Mouse (Mus musculus) adrenal gland, postnatal 25 days (tissue): ENCODE measurements around the gene Ccdc159. TPM values are rescaled to one million over a fixed set of nuclear protein-coding genes. Genes with fewer than 3 reads are reported as not detected.

Experiments used
- DNase-seq: peaks from one replicate; pipeline ENCODE4 v3.0.0; 2021; ENCODE audit warnings: mixed read lengths
- total RNA-seq: library from RNA; stranded (reverse); gene quantifications from 2 replicates; pipeline ENCODE4 v1.2.3, GENCODE M21; 2021

Ccdc159 gene
- total RNA-seq, 1 experiment from 2014 or later, result 19.1 TPM

DNA sequence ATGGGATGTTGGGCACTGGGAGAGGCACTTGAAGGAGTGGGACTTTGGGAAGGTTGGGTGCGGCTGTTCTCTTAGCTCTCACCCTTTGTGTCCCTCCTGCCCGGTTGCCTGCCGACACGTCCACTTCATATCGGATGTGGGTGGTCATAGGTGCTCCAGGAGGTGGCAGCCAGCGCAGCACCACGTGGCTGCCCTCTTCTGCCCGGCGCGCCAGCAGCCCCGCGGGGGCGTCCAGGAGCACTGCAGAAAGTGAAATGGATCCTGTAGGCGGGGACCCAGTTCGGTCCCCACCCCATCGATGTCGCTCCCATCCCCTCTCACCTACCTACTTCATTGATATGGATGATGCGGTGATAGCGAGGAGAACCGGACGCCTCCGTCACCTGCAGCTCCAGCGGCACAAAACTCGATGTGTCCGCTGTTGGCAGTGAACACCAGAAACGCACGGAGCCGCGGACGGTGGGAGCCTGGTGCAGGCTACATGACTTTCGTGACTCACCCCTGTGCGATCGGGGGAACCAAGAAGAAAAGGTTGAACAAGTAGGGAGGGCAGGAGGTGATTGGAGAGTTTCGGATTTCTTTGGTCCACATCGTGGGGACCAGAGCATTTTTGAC is 34.2 kb downstream of the Ccdc159 start:
- DNase-seq, result no peak

DNA sequence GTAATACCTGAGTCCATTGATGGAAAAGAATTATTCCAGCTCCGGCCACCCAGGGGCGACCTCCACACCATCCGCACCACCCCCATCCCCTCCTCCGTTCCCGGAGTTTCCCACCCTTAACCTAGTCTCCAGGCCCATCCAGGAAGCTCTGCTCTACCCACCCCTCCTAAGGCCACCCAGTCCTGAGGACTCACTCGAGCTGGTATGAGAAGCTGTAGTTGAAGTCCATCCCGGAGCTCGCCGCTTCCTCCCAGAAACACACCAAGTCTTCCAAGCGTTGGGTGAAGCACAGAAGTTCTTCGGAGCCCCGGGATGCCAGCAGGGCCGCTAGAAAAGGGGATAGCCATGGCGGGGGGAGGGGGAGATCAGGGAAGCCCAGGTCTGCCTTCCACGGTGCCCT is 34.7 kb downstream of the Ccdc159 start:
- no peak for DNase-seq

DNA sequence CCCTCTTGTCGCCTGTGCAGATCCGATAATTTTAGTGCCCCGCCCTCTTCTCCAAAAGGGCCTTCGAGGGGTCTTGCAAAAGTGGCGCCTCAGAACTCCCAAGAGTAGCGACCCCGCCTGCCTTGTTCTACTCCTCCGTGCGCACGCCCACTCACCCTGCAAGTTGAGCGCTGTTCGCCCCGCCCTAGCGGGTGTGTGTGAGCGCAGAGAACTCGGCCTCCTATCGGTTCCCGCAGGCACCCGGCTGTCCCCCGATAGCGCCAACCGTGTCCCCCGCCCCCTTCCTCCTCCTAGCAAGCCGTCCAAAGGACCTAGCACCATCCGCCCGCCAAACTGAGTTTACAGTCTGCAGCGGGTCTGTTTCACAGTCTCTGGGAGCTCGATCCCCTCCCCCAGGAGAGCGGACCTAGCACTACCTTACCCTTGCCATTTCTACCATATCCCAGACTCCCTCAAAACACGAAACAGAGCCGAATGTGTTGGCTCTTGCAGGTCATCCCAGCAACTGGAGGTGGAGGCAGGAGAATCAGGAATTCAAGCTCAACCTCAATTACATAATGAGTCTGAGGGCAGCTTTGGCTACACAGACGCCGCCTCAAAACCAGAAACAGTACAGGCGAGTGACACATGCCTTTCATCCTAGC is 35.3 kb downstream of the Ccdc159 start:
- DNase-seq, result peak; percentile 59

DNA sequence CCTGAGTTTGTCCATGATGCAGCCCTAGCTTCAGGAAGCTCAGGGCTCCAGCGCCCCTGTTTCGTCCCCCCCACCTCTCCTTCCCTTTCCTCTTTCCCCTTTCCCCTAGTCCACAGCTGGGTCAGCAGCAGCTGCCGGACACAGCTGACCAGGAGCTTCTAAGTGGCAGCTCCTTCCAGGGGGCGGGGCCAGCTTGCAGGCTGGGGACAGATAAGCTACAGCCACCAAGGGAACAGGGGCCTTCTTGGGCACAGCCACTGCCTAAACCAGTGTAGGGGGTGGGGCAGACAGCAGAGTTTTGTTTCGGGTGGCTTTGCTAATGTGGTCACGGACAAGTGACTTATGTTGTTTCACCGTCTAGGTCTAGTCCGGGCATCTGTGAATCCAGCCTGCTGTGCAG is 36.1 kb downstream of the Ccdc159 start, which contains the start of gene Epor:
Gene Epor (minus strand): TSS at position 90 of the 400 bp plus-strand sequence.
- DNase-seq, result peak; percentile 41

DNA sequence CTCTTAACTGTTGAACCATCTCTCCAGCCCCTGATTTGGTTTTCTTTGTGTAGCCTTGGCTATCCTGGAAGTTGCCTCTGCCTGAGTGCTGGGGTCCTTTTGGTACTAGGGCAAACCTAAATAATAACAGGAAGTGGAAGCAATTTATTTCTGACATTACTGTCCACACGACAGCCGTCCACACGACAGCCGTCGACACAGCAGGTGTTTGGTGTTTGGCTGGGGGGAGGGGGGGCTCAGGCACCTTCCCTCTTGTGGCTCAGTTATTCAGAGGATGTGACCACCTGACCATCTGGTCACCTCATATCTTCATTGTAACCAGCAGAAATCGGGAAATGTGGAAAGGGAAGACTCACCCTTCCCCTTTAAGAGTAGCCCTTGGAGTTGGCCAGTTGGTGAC is 41.6 kb downstream of the Ccdc159 start:
- no peak for DNase-seq

DNA sequence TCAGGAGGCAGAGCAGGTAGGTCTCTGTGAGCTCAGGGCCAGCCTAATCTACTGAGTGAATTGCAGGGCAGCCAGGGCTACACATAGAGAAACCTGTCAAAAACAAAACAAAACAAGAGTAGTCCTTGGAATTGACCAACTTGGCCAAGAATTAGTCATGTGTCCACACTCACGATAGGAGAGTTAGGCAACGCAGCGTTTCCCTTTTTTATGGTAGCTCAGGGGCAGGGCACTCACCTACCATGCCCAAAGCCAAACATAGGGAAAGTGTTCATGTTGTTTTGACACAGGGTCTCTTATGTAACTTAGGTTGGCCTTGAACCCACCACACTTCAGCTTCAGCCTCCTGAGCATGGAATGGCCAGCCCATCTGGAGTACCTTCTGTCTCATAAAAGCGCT is 42.0 kb downstream of the Ccdc159 start:
- DNase-seq, result no peak

DNA sequence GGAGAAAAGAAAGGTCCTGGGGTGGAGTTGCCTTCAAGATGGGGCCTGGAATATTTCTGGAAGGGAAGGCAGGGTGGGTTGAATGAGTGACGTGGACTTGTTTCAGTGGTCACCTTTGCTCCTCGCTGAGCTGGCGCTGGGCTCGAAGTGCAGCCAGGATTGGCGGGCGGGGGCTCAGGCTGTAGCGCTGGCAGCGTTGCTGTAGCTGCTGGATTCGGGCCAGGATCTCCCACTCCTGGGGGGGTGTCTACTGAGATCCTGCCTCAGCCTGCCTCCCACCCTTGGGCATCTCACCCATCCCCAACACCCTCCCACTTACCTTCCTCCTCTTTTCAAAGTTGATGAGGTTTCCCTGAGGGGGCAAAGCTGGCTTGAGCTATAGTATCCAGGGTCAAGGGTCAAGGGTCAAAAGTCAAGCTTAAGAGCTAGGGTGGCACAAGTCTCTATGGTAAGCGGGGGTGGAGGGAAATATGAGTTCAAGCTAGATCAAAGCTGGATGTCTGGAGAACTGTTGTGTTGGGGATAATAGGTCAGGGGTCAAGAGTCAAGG is 49.4 kb downstream of the Ccdc159 start:
- DNase-seq, result no peak

DNA sequence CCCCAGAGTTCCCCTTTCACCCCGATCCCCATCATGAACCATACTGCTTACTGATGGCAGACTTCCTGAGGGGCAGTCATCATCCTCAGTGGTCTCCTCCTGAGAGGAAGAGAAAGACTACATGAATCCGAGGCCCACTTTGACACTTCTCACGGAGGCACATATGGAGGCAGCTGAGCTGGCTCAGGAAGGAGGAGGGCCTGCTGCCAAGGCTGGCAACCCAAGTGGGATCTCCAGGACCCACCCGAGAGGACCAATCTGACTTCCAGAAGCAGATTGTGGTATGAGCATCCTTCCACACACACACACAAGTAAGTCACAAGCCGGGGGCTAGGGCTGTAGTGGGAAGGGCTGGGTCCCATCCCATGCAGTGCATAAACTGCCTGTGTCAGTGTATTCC is 50.1 kb downstream of the Ccdc159 start:
- DNase-seq, result no peak

DNA sequence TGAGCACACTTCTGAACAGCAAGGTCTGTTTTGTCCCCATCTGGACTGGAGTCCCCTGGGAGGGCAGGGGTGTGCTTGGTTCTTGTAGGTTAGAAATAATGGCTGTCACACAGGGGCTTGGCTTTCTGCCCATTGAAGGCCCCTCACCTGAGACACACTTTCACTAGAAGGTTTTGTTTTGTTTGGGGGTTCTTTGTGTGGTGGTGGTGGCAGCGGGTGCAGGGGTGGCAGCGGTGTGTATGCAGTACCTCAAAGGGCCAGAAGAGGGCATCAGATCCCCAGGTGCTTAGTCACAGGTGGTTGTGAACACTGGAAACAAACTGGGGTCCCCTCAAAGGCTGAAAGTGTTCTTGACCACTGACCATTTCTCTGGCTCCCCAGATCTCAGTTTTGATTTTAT is 50.7 kb downstream of the Ccdc159 start:
- DNase-seq, result peak; percentile 48

DNA sequence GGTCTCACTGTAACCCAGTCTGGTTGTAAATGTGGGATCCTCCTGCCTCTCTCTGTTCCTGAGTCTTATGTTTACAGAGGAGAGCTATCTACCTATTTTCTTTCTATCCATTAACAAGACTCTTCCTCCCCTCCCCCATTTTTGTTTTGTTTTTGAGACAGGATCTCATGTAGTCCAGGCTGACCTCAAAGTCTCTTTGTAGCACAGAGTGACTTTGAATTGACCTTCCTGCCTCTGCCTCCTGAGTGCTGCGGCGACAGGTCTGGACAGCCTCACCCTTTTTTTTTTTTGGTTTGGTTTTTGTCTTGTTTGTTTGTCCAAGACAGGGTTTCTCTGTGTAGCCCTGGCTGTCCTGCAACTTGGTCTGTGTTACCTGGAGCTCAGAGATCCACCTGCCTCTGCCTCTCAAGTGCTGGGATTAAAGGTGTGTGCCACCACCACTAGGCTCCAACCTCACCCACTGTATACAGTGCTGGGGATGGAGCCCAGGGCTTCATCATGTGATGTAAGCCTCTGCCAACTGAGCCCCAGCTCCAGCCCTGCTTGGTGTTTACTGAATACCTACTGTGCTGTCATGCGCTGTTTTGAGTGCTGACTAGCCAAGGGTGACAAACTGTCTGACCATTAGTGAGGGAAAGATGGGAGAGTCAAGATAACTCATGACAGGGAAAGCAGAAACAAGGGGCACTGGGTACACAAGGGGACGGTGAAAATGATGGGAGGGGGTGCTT is 51.3 kb downstream of the Ccdc159 start:
- DNase-seq, result no peak

DNA sequence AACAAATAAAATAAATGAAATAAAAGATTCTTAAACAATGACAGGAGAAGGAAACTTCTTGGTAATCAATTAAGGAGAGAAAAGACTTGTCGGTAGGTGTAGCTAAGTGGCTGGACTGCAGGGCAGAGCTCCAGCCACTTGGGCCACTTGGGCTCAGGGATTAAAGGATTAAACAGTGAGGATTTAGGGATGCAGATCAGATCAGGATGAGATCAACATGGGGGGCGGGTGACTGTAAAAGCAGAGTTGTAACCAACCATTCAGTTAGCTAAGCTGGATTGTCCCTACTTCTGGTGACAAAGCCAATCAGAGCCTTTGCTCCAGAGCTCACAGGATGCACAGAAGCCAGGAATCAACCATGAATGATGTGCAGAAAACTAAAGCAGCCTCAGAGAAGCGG is 56.6 kb downstream of the Ccdc159 start:
- no peak for DNase-seq

Other genes with a start within 250 kb of the Ccdc159 start
- 126 and 145 TPM in 2 replicates for gene Ldlr, start 204.0 kb upstream of the Ccdc159 start, total RNA-seq
- 4.7 and 5.6 TPM in 2 replicates for gene Spc24, start 167.2 kb upstream of the Ccdc159 start, total RNA-seq
- gene Kank2, start 128.7 kb upstream of the Ccdc159 start, total RNA-seq, result 37.3 and 46.2 TPM in 2 replicates
- 4.5 and 17.1 TPM in 2 replicates for gene Angptl8, start 92.0 kb upstream of the Ccdc159 start, total RNA-seq
- 45.6 and 46.0 TPM in 2 replicates for gene Dock6, start 74.8 kb upstream of the Ccdc159 start, total RNA-seq
- 36.3 and 71.9 TPM in 2 replicates for gene Rab3d, start 9.3 kb upstream of the Ccdc159 start, total RNA-seq
- 471 and 609 TPM in 2 replicates for gene Tmem205, start 85 bp downstream of the Ccdc159 start, total RNA-seq
- 35.6 and 40.5 TPM in 2 replicates for gene Plppr2, start 9.6 kb downstream of the Ccdc159 start, total RNA-seq
- 14.0 and 19.4 TPM in 2 replicates for gene Swsap1, start 28.3 kb downstream of the Ccdc159 start, total RNA-seq
- 1.6 and 1.8 TPM in 2 replicates for gene Epor, start 36.0 kb downstream of the Ccdc159 start, total RNA-seq
- 33.9 and 66.9 TPM in 2 replicates for gene Rgl3, start 62.0 kb downstream of the Ccdc159 start, total RNA-seq
- 1.3 and 3.7 TPM in 2 replicates for gene Ccdc151, start 75.2 kb downstream of the Ccdc159 start, total RNA-seq
- gene Prkcsh, start 75.3 kb downstream of the Ccdc159 start, total RNA-seq, result 161 and 164 TPM in 2 replicates
- 0.90 and 2.9 TPM in 2 replicates for gene Elavl3, start 124.6 kb downstream of the Ccdc159 start, total RNA-seq
- not detected in 2 replicates for gene Gm49318, start 143.8 kb downstream of the Ccdc159 start, total RNA-seq
- gene Zfp653, start 143.9 kb downstream of the Ccdc159 start, total RNA-seq, result 9.4 and 12.4 TPM in 2 replicates
- gene Ecsit, start 158.0 kb downstream of the Ccdc159 start, total RNA-seq, result 45.7 and 60.4 TPM in 2 replicates
- 0.46 and 0.76 TPM in 2 replicates for gene Cnn1, start 171.7 kb downstream of the Ccdc159 start, total RNA-seq
- gene Elof1, start 189.7 kb downstream of the Ccdc159 start, total RNA-seq, result 75.1 and 75.8 TPM in 2 replicates
- gene Acp5, start 208.2 kb downstream of the Ccdc159 start, total RNA-seq, result 19.0 and 25.4 TPM in 2 replicates
- gene Pigyl, start 229.4 kb downstream of the Ccdc159 start, total RNA-seq, result 52.5 and 64.8 TPM in 2 replicates